Mouse (Mus musculus) hindlimb bud, embryonic 11.5 days (tissue): Measurements from ENCODE around the gene Optc.

ENCODE experiments used
- DNase-seq: peaks from one replicate; pipeline ENCODE4 v3.0.0-alpha.2; 2012; ENCODE audit warnings: low read depth, low spot score; ENCODE audit errors: extremely low spot score

The Optc gene

DNA sequence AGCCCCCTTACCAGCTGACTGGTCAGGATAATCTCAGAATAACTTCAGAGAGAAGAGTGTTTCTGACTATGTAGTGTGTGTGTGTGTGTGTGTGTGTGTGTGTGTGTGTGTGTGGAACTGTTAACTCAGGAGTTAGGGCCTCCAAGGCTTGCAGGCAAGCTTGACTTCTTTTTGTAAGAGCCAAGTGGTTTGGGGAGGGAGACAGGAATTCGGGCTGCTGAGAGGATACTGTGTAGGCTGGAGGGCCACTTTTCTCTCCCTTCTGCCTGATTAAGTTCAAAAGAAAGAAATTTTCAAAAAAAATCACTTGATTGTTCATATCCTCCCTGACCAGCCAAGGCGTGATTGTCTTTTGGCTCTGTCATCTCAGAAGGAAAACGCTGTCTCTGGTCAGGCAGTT, 12.6 kb upstream of the Optc start:
- no peak for DNase-seq

GRCm38 (mm10) chr1:133918088-133918470, 10.3 kb upstream of the Optc start:
- no peak for DNase-seq

- no peak for DNase-seq
Observed at GRCm38 (mm10) chr1:133917456-133918087, 9.8 kb upstream of the Optc start.

GRCm38 (mm10) chr1:133915723-133916355, 8.0 kb upstream of the Optc start:
- no peak for DNase-seq

GRCm38 (mm10) chr1:133915115-133915514, 7.3 kb upstream of the Optc start:
- DNase-seq: no peak

DNA sequence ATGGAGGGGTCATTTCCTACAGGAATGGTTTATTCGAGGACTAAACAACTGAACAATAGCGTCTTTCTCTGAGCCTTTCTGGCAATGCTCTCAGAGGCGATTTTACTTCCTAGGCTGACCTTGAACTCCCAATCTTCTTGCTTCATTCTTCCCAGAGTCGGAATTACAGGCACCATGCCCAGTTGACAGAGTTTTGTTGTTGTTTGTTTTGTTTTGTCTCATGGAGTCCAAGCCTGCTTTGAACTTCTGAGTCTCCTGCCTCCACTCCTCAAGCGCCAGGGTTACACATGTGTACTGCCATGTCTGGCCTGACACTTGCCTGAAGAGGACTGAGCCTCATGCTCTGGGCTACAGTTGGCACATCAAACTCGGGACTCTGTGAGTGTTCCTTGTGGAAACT, 5.2 kb upstream of the Optc start:
- no peak for DNase-seq

DNA sequence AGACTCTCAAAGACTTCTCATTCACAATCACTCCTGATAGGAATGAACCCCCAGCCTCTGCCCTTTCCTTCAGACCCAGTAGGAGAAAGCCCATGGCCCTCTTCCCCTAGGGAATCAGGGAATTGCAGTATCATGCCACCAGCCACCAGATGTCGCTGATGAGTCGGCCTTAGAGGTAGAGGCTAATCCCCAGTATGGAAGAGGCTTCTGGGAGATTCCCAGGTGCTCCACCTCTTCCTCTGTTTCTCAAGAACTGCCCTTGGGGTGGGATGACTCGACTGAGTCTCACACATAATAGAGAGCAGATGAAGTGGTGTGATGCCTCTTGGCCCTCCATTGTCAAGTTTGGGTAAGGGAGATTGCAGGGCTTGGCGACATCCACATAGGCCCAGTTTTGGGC, 3.7 kb upstream of the Optc start:
- peak; percentile 58 for DNase-seq

DNA sequence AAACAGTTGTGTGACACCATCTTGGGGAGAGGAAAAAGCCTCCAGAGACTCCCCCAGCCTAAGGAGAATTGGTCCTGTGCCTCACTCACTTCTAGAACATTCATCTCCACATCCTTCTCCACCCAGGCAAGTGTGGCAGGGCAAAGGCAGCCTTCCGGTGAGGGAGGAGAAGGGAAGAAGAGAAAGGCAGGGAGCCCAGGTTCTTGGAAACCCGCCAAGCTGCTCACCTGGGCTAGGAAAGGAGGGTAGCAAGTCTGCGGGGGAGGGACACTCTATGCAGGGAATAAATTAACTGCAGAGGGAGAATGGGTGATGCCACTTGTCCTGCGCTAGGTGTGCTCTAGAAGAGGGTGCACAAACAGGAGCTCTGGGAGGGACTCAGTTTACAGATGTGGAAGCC, 3.2 kb upstream of the Optc start:
- no peak for DNase-seq

GRCm38 (mm10) chr1:133910108-133910507, 2.3 kb upstream of the Optc start:
- no peak for DNase-seq

GRCm38 (mm10) chr1:133908659-133909575, 1.1 kb upstream of the Optc start:
- no peak for DNase-seq

DNA sequence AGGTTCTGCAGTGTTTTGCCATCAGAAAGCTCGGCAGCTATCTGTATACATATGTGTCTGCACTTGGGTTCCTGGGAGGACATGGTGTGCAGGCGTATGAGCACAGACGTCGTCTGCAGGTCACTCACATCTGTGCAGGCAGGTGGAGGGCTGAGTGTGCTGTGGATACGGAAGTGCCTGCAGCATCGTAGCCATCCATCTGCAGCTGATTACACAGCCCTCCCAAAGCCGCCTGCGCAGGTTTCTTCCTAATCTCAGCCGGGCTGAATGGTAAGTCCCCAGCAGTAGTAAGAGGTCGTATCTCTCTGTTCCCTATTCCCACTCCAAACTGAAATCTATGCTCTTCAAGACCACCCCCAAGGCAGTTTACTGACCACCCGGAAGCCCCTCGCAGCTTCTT, 1.4 kb downstream of the Optc start:
- no peak for DNase-seq

DNA sequence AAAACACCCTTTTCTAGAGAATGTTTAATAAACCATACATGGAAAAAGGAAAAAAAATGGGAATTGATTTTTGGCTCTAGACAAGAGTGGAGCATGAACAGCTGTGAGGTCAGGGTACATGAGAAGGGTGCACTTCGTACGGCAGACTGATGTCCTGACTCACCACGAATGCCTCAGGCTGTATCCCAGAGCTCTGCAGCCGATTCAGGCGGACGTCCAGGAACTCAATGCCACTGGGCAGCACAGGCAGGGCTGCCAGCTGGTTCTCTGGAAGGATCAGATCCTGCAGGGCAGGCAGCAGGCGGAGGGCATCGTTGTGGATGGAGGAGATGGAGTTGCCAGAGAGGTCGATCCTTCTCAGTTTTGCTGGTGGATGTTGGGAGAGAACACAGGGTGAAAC, 7.0 kb downstream of the Optc start:
- DNase-seq: no peak

DNA sequence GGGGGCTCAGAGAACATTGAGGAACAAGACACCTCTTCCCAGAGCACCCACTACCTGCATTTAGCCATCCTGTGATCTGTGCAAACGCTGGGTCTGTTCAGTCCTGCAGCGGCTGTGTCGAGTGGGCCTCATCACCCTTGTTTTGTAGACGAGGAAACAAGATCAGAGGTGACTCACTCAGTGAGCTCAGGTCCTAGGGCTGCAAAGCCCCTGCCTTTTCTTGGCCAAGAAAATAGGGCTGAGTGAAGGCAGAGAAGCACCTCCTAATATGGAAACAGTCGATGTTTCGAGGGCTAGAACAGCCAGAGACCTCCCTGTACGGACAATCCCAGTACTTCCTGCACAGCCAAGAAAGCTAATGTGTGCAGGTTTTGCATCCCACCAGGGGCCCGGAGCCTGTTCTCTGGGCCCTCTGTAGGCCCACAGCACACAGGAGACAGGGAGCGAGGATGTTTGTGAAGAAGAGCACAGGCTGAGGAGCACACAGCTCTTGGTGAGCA, 8.7 kb downstream of the Optc start:
- DNase-seq: no peak

GRCm38 (mm10) chr1:133897293-133897692, 10.5 kb downstream of the Optc start:
- no peak for DNase-seq

DNA sequence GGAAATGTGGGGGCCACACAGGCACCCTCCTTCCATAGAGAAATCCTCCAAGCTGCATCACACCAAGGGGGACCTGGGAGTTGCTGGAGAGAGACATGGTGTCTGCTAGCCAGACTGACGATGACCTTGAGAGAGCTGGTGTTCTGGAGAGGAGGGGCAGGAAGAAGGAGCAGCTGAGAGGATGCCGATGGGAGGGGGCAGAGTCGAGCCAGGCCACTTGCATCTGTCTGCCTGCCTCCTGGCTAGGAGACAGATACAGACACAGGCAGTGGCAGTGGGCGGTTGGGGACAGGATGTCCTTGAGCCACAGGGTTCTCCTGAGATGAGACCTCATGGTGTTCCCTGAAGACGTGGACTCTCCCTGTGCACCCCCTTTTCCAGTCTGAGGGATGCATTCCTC, 16.3 kb downstream of the Optc start:
- DNase-seq: no peak

- DNase-seq: no peak
Observed at GRCm38 (mm10) chr1:133889949-133890598, 17.7 kb downstream of the Optc start.

DNA sequence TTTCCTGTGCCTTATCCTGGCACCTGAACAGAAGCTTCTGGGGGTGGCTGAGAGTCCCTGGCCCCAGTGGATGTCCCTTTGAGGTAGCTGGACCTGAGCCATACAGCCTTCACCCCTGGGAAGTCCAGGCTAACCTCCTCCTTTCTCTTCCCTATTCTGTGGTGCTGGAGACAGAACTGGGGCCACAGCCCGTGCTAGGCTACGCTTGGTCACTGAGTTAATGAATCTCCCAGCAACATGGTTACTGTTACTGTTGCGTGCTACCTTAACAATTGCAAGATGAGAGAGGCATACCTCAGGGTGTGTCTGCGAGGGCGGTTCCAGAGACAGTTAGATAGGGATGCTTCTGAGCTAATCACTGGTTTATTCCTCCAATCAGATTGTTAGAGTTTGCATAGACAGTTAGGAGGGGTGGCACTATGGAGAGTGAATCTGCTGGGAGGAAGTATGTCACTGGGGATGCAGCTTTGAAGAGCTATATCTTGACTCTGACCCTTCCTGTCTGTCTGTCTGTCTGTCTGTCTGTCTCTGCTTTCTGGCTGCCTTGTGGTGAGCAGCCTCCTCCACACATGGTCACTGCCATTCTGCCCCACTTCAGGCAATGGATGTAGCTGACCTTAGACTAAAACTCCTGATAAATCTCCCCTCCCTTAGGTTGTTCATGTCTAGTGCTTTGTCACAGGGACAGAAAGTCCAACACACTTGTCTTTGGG, 20.1 kb downstream of the Optc start:
- no peak for DNase-seq

DNA sequence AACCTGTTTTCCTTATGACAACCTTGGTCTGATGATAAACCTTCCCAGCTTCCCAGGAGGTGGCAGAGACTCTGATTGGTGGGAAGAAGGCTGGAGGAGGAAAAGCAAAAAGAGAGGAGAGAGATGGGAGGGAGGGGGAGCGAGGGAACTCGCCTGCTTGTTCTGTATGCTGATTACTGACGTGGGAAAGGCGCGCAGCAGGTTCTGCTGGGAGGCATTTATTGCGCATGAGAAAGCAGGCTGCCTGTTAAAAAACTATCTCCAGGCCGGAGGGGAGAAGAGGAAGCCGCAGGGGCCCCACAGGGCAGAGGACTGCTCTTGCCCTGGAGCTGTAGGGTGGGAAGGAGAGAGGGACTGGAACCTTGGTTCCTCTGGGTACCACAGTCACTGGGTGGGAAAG, 20.8 kb downstream of the Optc start:
- no peak for DNase-seq

- no peak for DNase-seq
Observed at GRCm38 (mm10) chr1:133886431-133886830, 21.4 kb downstream of the Optc start.

GRCm38 (mm10) chr1:133885811-133886210, 22.0 kb downstream of the Optc start:
- DNase-seq: no peak

DNA sequence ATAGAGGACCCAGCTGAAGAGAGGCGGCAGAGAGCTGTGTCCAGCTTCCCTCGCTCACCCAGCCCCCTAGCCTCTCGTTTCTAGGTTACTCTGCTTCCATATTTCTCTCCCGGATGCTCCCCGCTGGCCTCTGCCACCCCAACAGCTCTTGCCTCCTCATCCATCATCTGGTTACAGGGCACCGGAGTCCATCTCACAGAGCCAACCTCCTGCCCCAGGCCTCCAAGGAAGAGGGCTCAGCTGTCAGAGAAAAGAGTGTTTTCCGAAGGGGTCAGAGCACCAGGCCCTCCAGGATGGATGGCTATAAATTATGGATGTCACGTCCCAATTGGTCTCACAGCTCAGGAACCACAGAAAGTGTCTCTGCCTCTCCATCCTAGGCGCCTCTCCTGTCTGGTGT, 23.1 kb downstream of the Optc start:
- no peak for DNase-seq
